Mouse (Mus musculus) activated CD4-positive, CD25-positive, alpha-beta regulatory T cell, adult 4 months (primary cell): ENCODE results near the gene Nes. TPM values are rescaled to one million over a fixed set of nuclear protein-coding genes. Genes with fewer than 3 reads are reported as not detected.

Experiments used
- ATAC-seq: one replicate; pipeline ENCODE4 v1.8.0; 2017
- polyA plus RNA-seq, 2 experiments: library from polyadenylated mRNA; unstranded; fragments of 100-300 nt; shearing (Covaris generic); gene quantifications; one replicate each; pipeline ENCODE4 v1.2.1; 2017

The Nes gene
- polyA plus RNA-seq, 2 experiments from 2014 or later: not detected

DNA sequence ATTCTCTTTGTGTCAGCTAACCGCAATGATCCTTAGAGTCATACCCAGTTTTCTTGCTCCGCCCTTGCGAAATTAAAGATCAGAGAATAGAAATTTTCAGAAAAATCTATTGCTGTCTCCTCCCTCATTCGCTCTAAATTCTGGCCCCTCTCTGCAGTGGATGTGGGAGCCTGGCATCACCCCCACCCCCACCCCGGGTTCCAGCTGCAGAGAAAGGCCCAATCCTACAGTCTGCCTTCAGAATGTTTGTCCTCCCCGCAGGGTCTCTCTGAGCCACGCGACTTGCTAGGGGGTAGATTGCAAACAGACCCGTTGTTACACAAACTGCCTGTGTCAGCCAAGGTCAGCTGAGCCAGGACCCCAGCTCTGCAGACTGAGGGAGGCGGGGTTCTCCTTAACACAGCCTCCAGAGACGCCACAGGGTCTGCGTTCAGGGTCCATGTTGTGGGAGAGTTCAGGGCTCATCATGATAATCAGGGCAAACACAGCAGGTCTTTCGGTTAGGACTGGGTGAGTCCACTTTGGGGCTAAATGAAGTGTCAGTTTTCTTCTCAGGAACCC, 20.8 kb upstream of the Nes start:
- no peak for ATAC-seq

- ATAC-seq: no peak
These were observed 18.9 kb upstream of the Nes start for GRCm38 (mm10) chr3:87951946-87952345.

- no peak for ATAC-seq
These were observed 18.4 kb upstream of the Nes start for GRCm38 (mm10) chr3:87952440-87952839.

GRCm38 (mm10) chr3:87958056-87958455, 12.8 kb upstream of the Nes start:
- ATAC-seq: no peak

DNA sequence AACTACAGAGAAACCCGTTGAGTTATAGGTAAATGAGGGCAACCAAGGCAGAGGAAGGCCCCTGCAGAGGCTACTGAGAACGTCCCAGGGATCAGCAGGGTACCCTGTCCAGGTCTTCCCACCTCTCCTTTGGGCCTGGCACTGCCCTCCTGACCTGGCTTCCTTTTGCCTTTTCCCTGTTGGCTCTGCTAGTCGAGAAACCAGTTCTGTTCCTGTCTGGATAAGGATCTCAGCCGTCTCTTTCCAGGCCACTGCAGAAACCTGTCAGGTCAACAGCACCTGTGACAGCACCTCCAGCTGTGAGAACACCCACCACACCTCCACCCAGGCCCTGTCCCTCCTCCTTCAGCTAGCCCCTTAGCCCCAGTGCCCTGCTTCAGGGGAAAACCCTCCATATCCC, 12.4 kb upstream of the Nes start:
- ATAC-seq: no peak

- no peak for ATAC-seq
These were observed 11.9 kb upstream of the Nes start for GRCm38 (mm10) chr3:87958967-87959366.

DNA sequence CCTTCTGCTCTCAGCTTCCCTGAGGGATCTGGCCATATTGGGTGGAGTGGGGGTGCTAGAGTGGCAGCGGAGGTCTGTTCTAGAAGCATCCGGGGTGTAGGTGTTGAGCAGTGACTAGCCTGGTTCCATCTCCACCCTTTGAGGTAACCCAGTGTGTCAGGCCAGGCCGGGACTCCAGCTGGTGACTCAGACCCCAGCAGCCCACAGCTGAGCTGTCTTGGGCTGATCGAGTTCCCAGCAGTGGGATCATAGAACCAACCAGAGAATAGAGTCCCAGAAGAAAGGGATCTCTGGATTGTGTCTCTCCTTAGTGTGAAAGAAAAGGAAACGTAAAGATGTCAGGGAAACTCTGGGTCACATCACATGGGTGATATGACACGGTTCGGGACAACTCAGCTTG, 11.5 kb upstream of the Nes start:
- no peak for ATAC-seq

- no peak for ATAC-seq
These were observed 10.7 kb upstream of the Nes start for GRCm38 (mm10) chr3:87960191-87960585.

- peak; percentile 84 for ATAC-seq
These were observed 10.2 kb upstream of the Nes start for GRCm38 (mm10) chr3:87960586-87961191.

- ATAC-seq: peak; percentile 46
These were observed 517 bp upstream of the Nes start for GRCm38 (mm10) chr3:87970184-87970938.

DNA sequence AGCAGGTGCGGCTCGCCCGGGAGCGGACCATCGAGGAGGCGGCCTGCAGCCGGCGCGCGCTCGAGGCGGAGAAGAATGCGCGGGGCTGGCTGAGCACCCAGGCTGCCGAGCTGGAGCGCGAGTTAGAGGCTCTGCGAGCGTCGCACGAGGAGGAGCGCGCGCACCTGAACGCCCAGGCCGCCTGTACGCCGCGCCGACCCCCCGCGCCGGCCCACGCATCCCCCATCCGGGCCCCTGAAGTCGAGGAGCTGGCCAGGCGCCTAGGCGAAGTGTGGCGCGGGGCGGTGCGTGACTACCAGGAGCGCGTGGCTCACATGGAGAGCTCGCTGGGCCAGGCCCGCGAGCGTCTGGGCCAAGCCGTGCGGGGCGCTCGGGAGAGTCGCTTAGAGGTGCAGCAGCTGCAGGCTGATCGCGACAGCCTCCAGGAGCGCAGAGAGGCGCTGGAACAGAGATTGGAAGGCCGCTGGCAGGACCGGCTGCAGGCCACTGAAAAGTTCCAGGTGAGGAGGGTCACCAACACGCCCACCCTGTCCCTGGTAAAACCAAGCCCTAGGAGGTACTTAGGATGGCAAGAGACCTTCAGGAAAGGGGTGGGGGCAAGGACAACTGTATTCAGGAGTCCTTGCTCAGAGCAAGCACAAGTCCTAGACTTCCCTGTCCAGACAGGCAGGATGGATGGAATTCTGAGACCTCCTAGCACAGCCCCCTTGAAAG, 768 bp downstream of the Nes start:
- no peak for ATAC-seq

GRCm38 (mm10) chr3:87972203-87972664, 1.4 kb downstream of the Nes start:
- no peak for ATAC-seq

- ATAC-seq: no peak
These were observed 1.9 kb downstream of the Nes start for GRCm38 (mm10) chr3:87972776-87973175.

- ATAC-seq: no peak
These were observed 2.9 kb downstream of the Nes start for GRCm38 (mm10) chr3:87973593-87974380.

- ATAC-seq: no peak
These were observed 3.6 kb downstream of the Nes start for GRCm38 (mm10) chr3:87974381-87974987.

DNA sequence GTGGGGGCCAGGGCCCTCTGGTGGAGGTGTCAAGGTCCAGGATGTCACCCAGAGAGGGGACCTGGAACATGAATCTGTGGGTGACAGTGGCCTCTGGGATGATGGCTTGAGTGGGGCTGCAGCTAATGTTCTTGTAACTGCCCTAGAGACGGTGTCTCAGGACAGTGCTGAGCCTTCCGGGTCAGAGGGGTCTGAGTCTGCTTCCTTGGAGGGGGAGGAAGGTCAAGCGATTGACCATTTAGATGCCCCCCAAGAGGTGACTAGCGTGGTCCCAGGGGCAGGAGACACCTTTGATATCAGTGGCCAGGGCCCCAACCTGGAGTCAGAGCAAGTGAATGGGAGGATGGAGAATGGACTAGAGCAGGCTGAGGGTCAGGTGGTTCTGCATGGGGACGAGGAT, 8.6 kb downstream of the Nes start:
- no peak for ATAC-seq

- no peak for ATAC-seq
These were observed 9.2 kb downstream of the Nes start for GRCm38 (mm10) chr3:87980085-87980484.

GRCm38 (mm10) chr3:87980728-87981127, 9.8 kb downstream of the Nes start:
- no peak for ATAC-seq

GRCm38 (mm10) chr3:87981214-87981760, 10.4 kb downstream of the Nes start:
- ATAC-seq: no peak

DNA sequence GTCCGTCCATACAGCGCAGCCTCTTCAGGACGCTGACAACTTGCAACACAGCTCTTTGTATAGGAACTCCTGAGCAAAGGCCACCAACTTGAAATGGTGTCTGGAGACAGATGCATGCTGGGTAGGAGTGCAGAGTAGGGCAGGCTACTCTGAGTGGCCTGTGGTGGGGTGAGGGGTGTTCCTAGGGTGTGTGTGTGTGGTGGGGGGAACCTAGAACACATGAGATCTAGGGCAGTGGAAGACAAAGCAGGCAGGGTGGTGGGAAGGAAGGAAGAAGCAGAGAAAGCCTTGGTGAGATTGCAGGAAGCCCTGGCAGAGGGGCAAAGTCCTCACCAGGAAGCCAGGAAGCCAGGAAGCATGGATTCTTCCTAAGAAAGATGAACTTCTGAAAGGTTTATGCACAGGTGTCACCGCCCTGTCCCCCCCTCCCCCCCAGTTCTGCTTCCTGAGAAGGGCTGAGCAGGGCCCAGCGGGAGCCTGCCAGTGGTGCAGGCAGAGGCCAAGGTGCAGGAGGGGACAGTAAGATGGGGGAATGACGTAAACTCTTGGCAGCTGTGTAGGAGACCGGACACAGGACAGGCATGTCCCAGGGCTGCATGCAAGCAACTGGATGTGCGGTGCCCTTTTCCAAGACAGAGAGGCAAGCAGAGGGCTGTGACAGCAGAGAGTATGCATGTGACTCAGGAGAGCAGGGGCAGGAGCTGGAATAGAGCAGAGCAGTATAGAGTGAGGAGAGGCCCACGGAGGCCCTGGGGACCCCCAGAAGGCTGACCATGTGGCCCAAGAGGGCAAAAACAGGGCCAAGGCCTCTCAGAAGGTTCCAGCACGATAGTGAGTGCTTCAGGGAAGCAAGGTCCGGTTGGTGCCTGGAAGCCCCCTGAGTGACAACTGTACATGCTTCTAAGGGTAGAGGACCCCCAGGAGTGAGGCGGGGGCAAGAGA, 11.3 kb downstream of the Nes start:
- ATAC-seq: no peak
